Mouse (Mus musculus): ENCODE data around the gene Amh. TPM values are rescaled to one million over a fixed set of nuclear protein-coding genes. Genes with fewer than 3 reads are reported as not detected.
"Not testable (repeated sequence)": the region's sequence is repeated elsewhere in the genome, so short reads cannot be mapped to it uniquely, and the experiment has no call there.

The Amh gene
- total RNA-seq, 2 experiments from 2014 or later, result 2.3 to 3.2 TPM

DNA sequence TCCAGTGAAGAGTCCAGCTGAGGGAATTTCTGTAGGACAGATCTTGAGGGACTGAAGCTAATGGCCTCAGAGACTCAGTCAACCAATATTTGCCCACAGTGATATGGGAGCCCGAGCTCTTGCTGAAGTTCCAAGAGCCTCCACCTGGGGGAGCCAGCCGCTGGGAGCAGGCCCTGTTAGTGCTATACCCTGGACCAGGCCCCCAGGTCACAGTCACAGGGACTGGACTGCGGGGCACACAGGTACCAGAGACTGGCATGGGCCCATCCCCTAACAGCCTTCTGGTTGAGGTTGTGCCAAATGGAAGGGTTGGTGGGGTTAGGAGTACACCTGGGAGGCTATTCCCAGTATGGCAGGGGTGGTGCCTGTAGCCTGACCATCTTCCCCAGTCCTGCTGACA lies 882 bp downstream of the Amh start:
- peak; percentile 83 to 90 for DNase-seq (ENCODE audit: extremely low spot score in 1 of 2, low spot score in 1 of 2)

DNA sequence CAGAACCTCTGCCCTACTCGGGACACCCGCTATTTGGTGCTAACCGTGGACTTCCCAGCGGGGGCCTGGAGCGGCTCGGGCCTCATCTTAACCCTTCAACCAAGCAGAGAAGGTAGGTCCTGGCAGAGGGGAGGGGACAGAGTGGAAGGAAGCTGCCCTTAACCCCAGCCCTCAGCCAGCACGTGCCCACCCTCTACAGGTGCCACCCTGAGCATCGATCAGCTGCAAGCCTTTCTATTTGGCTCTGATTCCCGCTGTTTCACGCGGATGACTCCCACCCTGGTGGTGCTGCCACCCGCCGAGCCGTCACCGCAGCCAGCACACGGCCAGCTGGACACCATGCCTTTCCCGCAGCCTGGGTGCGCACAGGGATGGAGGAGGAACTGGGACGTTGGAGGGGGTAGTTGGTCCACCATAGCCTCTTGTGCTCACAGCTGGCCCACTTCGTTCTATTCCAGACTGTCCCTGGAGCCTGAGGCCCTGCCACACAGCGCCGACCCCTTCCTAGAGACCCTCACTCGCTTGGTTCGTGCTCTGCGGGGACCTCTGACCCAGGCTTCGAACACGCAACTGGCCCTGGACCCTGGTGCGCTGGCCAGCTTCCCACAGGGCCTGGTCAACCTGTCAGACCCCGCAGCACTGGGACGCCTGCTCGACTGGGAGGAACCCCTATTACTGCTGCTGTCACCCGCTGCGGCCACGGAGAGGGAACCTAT lies 1.5 kb downstream of the Amh start:
- no peak for DNase-seq (ENCODE audit: extremely low spot score in 1 of 2, low spot score in 1 of 2)

- DNase-seq (ENCODE audit: extremely low spot score in 1 of 2, low spot score in 1 of 2), result peak; percentile 69 to 75
Measured at GRCm38 (mm10) chr10:80807057-80807627, 2.1 kb downstream of the Amh start.

DNA sequence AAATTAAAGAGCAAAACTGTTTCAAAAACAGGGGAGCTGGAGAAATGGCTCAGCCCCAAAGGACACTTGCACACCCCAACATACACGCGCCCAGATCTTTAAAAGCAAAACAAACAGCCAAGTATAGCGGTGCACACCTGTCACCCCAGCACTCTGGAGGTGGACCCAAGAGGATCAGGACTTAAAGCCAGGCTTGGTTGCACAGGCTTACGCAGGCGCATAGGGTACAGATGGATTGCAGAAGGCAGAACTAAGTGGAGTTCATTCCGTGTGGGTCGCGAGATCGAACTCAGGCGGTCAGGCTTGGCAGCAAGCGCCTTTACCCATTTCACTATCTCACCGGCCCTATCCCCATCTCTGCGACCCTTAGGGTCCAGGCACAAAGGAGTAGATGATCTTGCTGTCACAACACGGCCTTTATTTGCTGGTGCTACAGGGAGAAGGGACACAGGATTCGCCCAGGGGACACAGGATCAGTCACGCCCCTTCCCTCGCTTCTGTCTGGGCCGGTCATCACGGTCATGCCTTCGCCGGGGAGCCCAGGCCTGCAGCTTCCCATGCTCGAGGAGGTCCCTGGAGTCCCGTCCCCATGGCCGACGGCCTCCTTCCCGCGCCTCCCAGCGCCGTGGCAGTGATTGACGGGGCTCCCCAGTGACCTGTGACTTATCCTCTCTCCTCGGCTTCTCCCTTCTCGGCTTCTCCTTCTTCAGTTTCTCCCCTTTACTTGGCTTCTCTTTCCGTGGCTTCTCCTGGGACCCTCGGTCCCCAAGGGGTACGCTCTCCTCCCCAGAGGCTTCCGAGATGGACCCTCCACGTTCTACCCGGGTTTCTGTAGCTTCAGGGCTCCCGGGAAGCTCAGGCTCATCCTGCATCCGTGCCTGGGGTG lies 3.3 kb downstream of the Amh start:
- DNase-seq (ENCODE audit: extremely low spot score in 1 of 2, low spot score in 1 of 2), result no peak

DNA sequence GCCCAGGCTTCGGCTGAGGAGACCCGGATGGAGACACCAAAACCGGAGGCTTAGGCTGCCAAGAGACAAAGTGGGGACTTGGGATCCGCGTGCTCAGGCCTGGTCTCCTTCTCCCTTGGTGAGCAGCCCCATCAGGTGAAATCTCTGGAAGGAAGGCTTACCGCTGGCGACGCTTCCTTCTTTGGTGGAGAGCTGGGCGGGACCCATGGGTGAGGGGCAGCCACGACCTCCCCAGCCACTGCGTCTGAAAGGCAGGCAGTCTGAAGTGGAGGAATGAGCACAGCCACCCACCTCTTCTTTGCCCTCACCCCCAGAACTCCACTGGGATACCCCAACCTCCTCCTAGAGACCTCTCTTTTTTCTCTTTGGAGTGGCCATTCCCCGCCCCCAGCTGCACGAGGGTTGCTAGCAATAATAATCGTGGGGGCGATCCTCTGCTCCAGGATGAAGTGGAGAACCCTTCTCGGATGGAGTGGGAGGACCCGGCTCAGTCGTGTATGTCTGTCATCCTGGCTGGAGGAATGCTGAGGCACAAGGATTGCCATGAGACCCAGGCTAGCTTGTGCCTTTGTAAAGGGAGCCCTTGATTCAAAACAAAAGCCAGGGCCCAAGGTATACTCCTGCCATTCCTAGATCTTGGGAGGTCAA lies 4.1 kb downstream of the Amh start:
- no peak for DNase-seq (ENCODE audit: extremely low spot score in 1 of 2, low spot score in 1 of 2)

DNA sequence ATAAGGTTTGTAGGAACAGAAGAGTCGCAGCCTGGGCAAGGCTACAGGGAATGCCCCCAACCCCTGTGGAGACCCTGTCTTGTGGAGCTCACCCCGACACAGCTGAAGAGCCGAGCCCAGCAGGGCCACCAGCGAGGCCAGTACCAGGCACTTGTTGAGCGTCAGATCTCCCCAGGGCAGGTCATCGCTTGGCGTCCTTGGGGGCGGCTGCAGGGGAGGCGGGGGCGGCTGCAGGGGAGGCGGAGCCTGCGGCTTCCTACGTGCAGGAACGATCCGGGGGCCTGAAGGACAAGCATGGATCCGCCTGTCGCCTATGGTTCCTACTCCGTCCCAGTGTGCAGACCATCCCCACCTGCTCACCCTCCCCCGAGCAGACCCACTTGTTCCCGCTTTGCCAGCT lies 5.0 kb downstream of the Amh start:
- no peak for DNase-seq (ENCODE audit: extremely low spot score in 1 of 2, low spot score in 1 of 2)

- no peak for DNase-seq (ENCODE audit: extremely low spot score in 1 of 2, low spot score in 1 of 2)
Measured at GRCm38 (mm10) chr10:80812391-80813041, 7.5 kb downstream of the Amh start.

GRCm38 (mm10) chr10:80813366-80813765 lies 8.3 kb downstream of the Amh start, which contains the start of gene Jsrp1:
Gene Jsrp1 (minus strand): TSS chr10:80813498.
- DNase-seq (ENCODE audit: extremely low spot score in 1 of 2, low spot score in 1 of 2), result no peak

DNA sequence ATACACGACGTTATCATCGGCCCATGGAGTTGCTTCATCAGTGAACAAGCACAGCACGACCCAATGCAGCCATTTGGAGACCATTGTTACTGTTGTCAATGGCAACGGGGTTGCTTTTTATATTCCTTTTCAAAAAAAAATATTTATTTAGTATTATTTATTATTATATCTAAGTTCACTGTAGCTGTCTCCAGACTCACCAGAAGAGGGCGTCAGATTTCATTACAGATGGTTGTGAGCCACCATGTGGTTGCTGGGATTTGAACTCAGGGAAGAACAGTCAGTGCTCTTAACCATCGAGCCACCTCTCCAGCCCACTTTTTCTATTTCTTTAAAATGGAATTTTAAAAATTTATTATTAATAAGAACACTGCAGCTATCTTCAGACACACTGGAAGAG lies 9.8 kb downstream of the Amh start:
- no peak for DNase-seq (ENCODE audit: extremely low spot score in 1 of 2, low spot score in 1 of 2)

DNA sequence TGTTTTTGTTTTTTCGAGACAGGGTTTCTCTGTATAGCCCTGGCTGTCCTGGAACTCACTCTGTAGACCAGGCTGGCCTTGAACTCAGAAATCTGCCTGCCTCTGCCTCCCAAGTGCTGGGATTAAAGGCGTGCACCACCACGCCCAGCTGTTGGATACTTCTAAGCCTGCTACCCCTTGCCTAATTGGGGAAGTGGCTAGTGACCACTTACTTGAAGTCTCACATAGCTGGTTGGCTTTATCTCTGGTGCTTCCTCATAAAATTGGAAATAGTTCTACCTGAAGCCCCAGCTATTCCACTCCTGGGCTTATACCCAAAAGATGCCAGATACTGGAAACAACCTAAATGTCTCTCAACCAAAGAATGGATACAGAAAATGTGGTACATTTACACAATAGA lies 11.3 kb downstream of the Amh start:
- DNase-seq (ENCODE audit: extremely low spot score in 1 of 2, low spot score in 1 of 2), result not testable (repeated sequence)

DNA sequence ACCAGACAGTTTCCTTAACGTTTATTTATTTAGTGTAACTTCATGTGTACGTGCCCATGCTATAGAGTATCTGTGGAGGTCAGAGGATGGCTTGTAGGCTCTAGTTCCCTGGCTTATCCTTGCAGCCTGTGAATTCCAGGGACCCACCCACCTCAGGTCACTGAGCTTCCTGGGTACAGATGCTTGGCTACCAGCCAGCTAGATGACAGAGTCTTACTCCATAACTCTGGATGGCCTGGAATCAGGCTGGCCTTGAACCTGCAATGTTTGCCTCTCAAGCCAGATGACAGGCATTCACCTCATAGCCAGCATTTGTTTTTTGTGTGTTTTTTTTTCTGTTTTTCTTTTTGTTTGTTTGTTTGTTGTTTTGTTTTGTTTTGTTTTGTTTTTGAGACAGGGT lies 12.1 kb downstream of the Amh start:
- no peak for DNase-seq (ENCODE audit: extremely low spot score in 1 of 2, low spot score in 1 of 2)

DNA sequence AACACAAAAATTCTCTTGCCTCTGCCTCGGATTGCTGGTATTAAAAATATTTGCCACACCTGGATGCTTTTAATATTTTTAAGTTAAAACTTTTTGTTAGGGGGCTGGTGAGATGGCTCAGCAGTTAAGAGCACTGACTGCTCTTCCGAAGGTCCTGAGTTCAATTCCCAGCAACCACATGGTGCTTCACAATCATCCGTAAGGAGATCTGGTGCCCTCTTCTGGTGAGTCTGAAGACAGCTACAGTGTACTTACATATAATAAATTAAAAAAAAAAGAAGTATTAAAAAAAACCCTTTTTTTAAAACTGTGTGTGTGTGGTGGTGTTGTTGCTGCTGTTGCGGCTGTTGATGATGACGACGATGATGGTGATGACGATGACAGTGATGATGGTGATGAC lies 12.9 kb downstream of the Amh start:
- DNase-seq (ENCODE audit: extremely low spot score in 1 of 2, low spot score in 1 of 2), result not testable (repeated sequence)

GRCm38 (mm10) chr10:80818599-80819281 lies 13.7 kb downstream of the Amh start:
- DNase-seq (ENCODE audit: extremely low spot score in 1 of 2, low spot score in 1 of 2), result no peak

DNA sequence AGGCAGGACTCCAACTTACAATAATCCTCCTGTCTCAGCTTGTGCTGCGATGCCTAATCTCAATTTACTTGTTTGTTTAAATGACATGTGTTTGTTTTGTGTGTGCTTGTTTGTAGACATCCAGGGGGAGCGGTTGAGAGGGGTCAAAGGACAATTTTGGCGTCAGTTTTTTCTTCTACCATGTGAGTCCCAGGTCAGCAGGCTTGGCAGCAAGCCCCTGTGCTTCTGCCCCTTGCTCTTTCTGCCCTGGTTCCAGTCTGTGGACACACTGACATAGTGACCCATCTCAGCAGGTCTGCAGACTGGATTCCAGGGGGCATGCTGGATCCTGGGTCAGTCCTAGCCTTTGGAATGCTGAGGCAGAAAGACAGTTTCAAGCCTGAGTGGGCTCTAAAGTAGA lies 14.4 kb downstream of the Amh start:
- DNase-seq (ENCODE audit: extremely low spot score in 1 of 2, low spot score in 1 of 2), result no peak

DNA sequence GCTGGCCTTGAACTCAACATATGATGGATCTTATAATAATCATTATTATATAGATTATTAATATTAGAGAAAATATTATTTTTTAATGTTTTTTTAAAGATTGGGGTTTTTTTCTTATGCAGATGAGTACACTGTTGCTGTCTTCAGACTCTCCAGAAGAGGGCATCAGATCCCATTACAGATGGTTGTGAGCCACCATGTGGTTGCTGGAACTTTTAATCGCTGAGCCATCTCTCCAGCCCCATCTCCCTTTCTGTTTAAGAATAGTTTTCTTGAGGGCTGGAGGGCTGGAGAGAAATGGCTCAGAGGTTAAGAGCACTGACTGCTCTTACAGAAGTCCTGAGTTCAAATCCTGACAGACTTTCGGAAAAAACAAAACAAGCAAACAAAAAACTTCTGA lies 16.9 kb downstream of the Amh start:
- no peak for DNase-seq (ENCODE audit: extremely low spot score in 1 of 2, low spot score in 1 of 2)

DNA sequence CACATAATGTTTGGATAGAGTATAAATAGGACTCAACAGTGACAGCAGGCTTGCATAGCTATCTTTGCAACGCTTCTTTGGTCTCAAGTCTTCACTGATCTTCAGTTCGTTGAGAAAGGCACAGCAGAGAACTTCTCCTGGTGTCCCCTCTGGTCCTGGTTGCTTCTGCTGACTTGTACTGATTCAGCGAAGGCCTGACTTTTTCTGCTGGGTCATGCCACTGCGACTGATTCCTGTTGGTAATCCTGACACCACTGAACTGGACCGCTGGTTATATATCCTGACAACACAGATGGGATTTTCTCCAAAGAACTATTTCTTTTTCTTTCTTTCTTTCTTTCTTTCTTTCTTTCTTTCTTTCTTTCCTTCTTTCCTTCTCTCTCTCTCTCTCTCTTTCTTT lies 17.5 kb downstream of the Amh start:
- DNase-seq (ENCODE audit: extremely low spot score in 1 of 2, low spot score in 1 of 2), result no peak

DNA sequence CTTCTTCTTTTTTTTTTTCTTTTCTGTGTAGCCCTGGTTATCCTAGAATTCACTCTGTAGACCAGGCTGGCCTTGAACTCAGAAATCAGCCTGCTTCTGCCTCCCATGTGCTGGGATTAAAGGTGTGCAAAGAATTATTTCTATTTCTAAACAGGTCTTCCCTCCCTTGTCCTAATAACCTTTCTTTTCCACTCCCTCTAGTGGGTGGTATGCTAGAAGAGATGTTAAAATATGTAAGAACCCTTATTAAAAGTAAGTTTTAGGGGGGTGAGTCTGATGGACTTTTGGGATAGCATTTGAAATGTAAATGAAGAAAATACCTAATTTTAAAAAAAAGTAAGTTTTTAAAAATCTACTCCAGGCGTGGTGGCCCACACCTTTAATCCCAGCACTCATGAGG lies 18.3 kb downstream of the Amh start:
- DNase-seq (ENCODE audit: extremely low spot score in 1 of 2, low spot score in 1 of 2), result no peak

DNA sequence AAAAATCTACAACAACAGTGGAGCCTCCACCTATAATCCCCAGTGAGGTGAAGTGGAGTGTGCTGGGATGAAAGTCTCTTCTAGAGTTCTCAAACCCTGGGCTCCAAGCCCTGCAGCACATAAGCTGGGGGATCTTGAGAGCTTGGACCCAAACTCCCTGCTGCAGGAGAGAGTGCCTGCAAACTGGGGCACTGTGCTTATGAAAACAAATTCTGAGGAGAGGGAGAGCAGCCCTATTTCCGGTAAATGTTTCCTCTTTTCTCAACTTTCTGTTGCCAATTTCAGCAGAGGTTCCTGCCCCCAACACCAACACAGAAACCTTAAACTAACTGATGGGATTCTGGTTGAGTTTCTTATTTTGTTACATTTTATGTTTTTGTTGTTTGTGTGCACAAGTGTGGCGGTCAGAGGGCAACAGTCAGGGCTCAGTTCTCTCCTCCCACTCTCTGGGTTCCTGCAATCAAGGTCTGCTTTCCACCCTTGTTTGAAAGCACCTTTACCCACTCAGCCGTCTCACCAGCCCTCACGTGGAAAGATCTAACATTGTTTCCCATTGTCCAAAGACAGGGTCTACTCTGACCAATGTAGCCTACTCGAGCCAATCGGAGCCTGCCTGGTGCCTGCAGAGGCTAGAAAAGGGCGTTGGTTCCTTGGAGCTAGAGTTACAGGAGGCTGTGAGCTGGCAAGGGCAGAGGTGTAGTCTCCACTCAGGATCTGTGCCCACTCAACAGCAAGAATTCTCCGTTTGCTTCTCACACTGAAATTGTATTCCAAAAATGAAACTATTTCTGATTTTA lies 19.0 kb downstream of the Amh start:
- no peak for DNase-seq (ENCODE audit: extremely low spot score in 1 of 2, low spot score in 1 of 2)

DNA sequence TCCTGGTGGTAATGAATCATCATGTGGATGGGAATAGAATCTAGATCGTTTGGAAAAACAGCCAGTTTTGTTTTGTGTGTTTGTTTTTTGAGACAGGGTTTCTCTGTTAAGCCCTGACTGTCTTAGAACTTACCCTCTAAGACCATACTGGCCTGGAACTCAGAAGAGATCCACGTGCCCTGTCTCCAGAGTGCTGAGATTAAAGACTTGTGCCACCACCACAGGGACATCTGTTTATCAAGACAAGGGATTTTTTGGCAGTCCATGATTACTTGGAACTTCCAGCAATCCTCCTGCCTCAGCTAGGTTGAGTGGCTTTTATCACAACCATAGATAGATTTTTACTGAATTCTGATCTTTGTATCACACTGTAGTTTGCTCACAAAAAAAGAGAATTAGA lies 19.8 kb downstream of the Amh start:
- no peak for DNase-seq (ENCODE audit: extremely low spot score in 1 of 2, low spot score in 1 of 2)
